Mouse (Mus musculus) liver, embryonic 14.5 days (tissue): ENCODE data around the gene Lrrn4. TPM values are rescaled to one million over a fixed set of nuclear protein-coding genes. Genes with fewer than 3 reads are reported as not detected.

Experiments
- ATAC-seq: fragments of 200-750 bp; cut with Nextera tagmentation; 2 replicates; pipeline ENCODE4 v1.8.0; 2017; ENCODE audit warnings: moderate number of reproducible peaks, mild to moderate bottlenecking, moderate library complexity; ENCODE audit not compliant: insufficient read depth
- DNase-seq, 3 experiments: peaks; one replicate each; pipeline ENCODE4 v3.0.0-alpha.2; 2012 to 2013; ENCODE audit warnings: low read depth in 3 of 3, low spot score in 3 of 3
- H3K27ac ChIP-seq: fragments of 300-500 bp; sonication (generic); 2 replicates; pipeline ENCODE4 v1.5.1; 2014; ENCODE audit warnings: moderate library complexity, mild to moderate bottlenecking, control low read depth, inconsistent platforms
- H3K27me3 ChIP-seq: fragments of 300-500 bp; sonication (generic); 2 replicates; pipeline ENCODE4 v1.6.1; 2014; ENCODE audit warnings: mild to moderate bottlenecking, low read length, moderate library complexity; ENCODE audit not compliant: control insufficient read depth, insufficient read depth
- H3K36me3 ChIP-seq: fragments of 300-500 bp; sonication (generic); replicated peaks from 2 replicates; pipeline ENCODE4 v1.6.1; 2014; ENCODE audit warnings: low read depth; ENCODE audit not compliant: control insufficient read depth, insufficient read depth
- H3K4me1 ChIP-seq, 2 experiments: fragments of 200-500 bp in 1 of 2; fragments of 300-500 bp in 1 of 2; sonication (generic) in 1 of 2; replicated peaks; 2 replicates each; pipeline ENCODE4 v1.6.1; 2012 to 2014; ENCODE audit warnings: antibody characterized with exemption in 1 of 2, inconsistent platforms in 1 of 2, low read length in 1 of 2; ENCODE audit not compliant: control insufficient read depth in 2 of 2, insufficient read depth in 2 of 2
- H3K4me2 ChIP-seq: fragments of 300-500 bp; sonication (generic); 2 replicates; pipeline ENCODE4 v1.6.1; 2014; ENCODE audit warnings: low read depth, mild to moderate bottlenecking, control low read depth, moderate library complexity
- H3K4me3 ChIP-seq, 2 experiments: fragments of 200-500 bp in 1 of 2; fragments of 300-500 bp in 1 of 2; sonication (generic) in 1 of 2; 2 replicates each; pipeline ENCODE4 v1.5.1; 2012 to 2014; ENCODE audit warnings: low read depth in 2 of 2, low read length in 2 of 2, mild to moderate bottlenecking in 2 of 2, control low read depth in 1 of 2, inconsistent platforms in 1 of 2, moderate library complexity in 1 of 2; ENCODE audit not compliant: insufficient read depth in 1 of 2
- H3K9ac ChIP-seq: fragments of 300-500 bp; sonication (generic); replicated peaks from 2 replicates; pipeline ENCODE4 v1.6.1; 2014; ENCODE audit warnings: mild to moderate bottlenecking, control low read depth, moderate library complexity
- H3K9me3 ChIP-seq: fragments of 300-500 bp; sonication (generic); 2 replicates; pipeline ENCODE4 v1.6.1; 2016; ENCODE audit warnings: low read length, mixed read lengths; ENCODE audit not compliant: control insufficient read depth
- CTCF ChIP-seq: IDR thresholded peaks from 2 replicates; pipeline ENCODE4 v1.5.1; 2016; ENCODE audit warnings: antibody characterized with exemption, low read depth, control low read depth
- EP300 ChIP-seq: IDR thresholded peaks from 2 replicates; pipeline ENCODE4 v1.6.1; 2016; ENCODE audit warnings: antibody characterized with exemption, low read depth
- WGBS: fragments of 180-500 bp; shearing (Covaris S2); extraction: QIAGEN DNeasy Blood & Tissue Kit; methylation state at CpG from one replicate; pipeline ENCODE4 v1.1.7; 2014; ENCODE audit not compliant: insufficient replicate concordance; 5-methylcytosine and 5-hydroxymethylcytosine counted together
- polyA plus RNA-seq, 2 experiments: library from polyadenylated mRNA; depleted of rRNA in 1 of 2; stranded (reverse) in 1 of 2; unstranded in 1 of 2; fragments of >200 nt; fragmentation: Nextera tagmentation in 1 of 2; extraction: Ambion mirVana in 1 of 2; gene quantifications; 2 replicates each; pipeline versions ENCODE4 v1.2.1 to v1.2.3; 2012 to 2014

The Lrrn4 gene
- polyA plus RNA-seq, 2 experiments = 0.36 to 0.67 TPM

- DNase-seq (no peak), ATAC-seq (no peak)
- no peaks in the 10 kb centered on the region for H3K9me3 ChIP-seq
- H3K27me3 ChIP-seq = no peaks in the 10 kb centered on the region
- H3K4me3 ChIP-seq = no peak overlapping the region
- no peak overlapping the region for H3K27ac ChIP-seq
- H3K36me3 ChIP-seq = peaks cover 3% of the 10 kb centered on the region; the same call in 1 of the 2 replicates
- H3K4me2 ChIP-seq = no peak overlapping the region
- WGBS = 68% methylated on average over 2 of the region's 2 CpGs
- H3K4me1 ChIP-seq = peaks cover 0 to 2% of the 10 kb centered on the region in 2 experiments; a peak in 1 of 4 replicates
- H3K9ac ChIP-seq = no peak overlapping the region
- no peak for TF ChIP-seq CTCF
- no peak for TF ChIP-seq EP300
Observed at GRCm38 (mm10) chr2:132861456-132861855, 19.2 kb downstream of the Lrrn4 start.

GRCm38 (mm10) chr2:132860435-132860834, 20.3 kb downstream of the Lrrn4 start:
- TF ChIP-seq EP300 (no peak), CTCF (no peak)
- no peak for DNase-seq

GRCm38 (mm10) chr2:132856333-132856732, 24.4 kb downstream of the Lrrn4 start:
- Histone ChIP-seq H3K4me2 (no peak overlapping the region), H3K9ac (no peak overlapping the region), H3K27ac (no peak overlapping the region), H3K36me3 (no peaks in the 10 kb centered on the region), H3K9me3 (no peaks in the 10 kb centered on the region), H3K27me3 (no peaks in the 10 kb centered on the region), H3K4me3 (no peak overlapping the region), H3K4me1 (peaks cover 0 to 6% of the 10 kb centered on the region in 2 experiments; a peak in 2 of 4 replicates)
- ATAC-seq = no peak
- no peak for DNase-seq
- 49% methylated on average over 5 of the region's 5 CpGs for WGBS
- TF ChIP-seq CTCF (no peak), EP300 (no peak)

More at GRCm38 (mm10) chr2:132860435-132860834, 20.3 kb downstream of the Lrrn4 start:
- H3K9ac ChIP-seq = no peak overlapping the region
- no peaks in the 10 kb centered on the region for H3K9me3 ChIP-seq
- H3K27ac ChIP-seq = no peak overlapping the region
- H3K4me2 ChIP-seq = no peak overlapping the region
- peaks cover 0 to 2% of the 10 kb centered on the region in 2 experiments; a peak in 1 of 4 replicates for H3K4me1 ChIP-seq
- no peak for ATAC-seq
- H3K4me3 ChIP-seq = no peak overlapping the region
- no peaks in the 10 kb centered on the region; the same call in 1 of the 2 replicates for H3K36me3 ChIP-seq
- H3K27me3 ChIP-seq = no peaks in the 10 kb centered on the region

GRCm38 (mm10) chr2:132853051-132853450, 27.6 kb downstream of the Lrrn4 start:
- Histone ChIP-seq H3K36me3 (no peaks in the 10 kb centered on the region), H3K9me3 (no peaks in the 10 kb centered on the region), H3K4me2 (no peak overlapping the region), H3K9ac (no peak overlapping the region), H3K27me3 (no peaks in the 10 kb centered on the region), H3K4me3 (no peak overlapping the region), H3K4me1 (peaks cover 0 to 4% of the 10 kb centered on the region in 2 experiments; a peak in 3 of 4 replicates), H3K27ac (no peak overlapping the region)
- WGBS = 55% methylated on average over 1 of the region's 1 CpGs
- no peak for ATAC-seq
- no peak for DNase-seq
- TF ChIP-seq EP300 (no peak), CTCF (no peak)

- H3K27ac ChIP-seq = no peak overlapping the region
- no peaks in the 10 kb centered on the region for H3K27me3 ChIP-seq
- no peak for TF ChIP-seq CTCF
- TF ChIP-seq EP300 = no peak
Observed at GRCm38 (mm10) chr2:132849141-132849540, 31.6 kb downstream of the Lrrn4 start.

More at GRCm38 (mm10) chr2:132849141-132849540, 31.6 kb downstream of the Lrrn4 start:
- Histone ChIP-seq H3K36me3 (no peaks in the 10 kb centered on the region), H3K4me2 (no peak overlapping the region), H3K9ac (no peak overlapping the region), H3K9me3 (no peaks in the 10 kb centered on the region), H3K4me1 (peaks cover 3 to 8% of the 10 kb centered on the region in 2 experiments; a peak in 3 of 4 replicates), H3K4me3 (no peak overlapping the region)
- 83% methylated on average over 6 of the region's 6 CpGs for WGBS
- no peak for ATAC-seq
- DNase-seq = no peak
